Mouse (Mus musculus): ENCODE measurements around the gene Abcb8. TPM values are rescaled to one million over a fixed set of nuclear protein-coding genes. Genes with fewer than 3 reads are reported as not detected.
A peak's percentile ranks its signal among the peaks of the same experiment; 100 is the strongest.

The Abcb8 gene
- total and polyA plus RNA-seq, 2 experiments from 2014 or later: 44.6 to 64.1 TPM

- Histone ChIP-seq H3K36me3 (ENCODE audit: insufficient read depth) (peaks cover 22% of the 10 kb centered on the region), H3K4me3 (ENCODE audit: low read depth, low read length) (no peak overlapping the region), H3K4me1 (ENCODE audit: insufficient read depth) (peaks cover 7% of the 10 kb centered on the region; the same call in 1 of the 2 replicates), H3K9me3 (ENCODE audit: low read length) (no peaks in the 10 kb centered on the region), H3K9ac (no peak overlapping the region), H3K27me3 (ENCODE audit: insufficient read depth, low read length) (peaks cover 5% of the 10 kb centered on the region; the same call in 1 of the 2 replicates), H3K27ac (ENCODE audit: low read depth, low read length) (no peak overlapping the region), H3K4me2 (ENCODE audit: low read depth) (no peak overlapping the region)
- no peak for TF ChIP-seq CTCF (IDR thresholded peaks at IDR 0.05; ENCODE audit: low read depth)
- ATAC-seq: no peak
- DNase-seq: no peak
- 16% methylated on average over 9 of the region's 9 CpGs for WGBS
Measured at GRCm38 (mm10) chr5:24428596-24428995, 35.1 kb downstream of the Abcb8 start.

- 88% methylated on average over 8 of the region's 8 CpGs for WGBS
- Histone ChIP-seq H3K4me3 (ENCODE audit: low read depth, low read length) (no peak overlapping the region), H3K27ac (ENCODE audit: low read depth, low read length) (no peak overlapping the region), H3K36me3 (ENCODE audit: insufficient read depth) (peaks cover 35% of the 10 kb centered on the region), H3K4me2 (ENCODE audit: low read depth) (no peak overlapping the region), H3K27me3 (ENCODE audit: insufficient read depth, low read length) (no peaks in the 10 kb centered on the region), H3K4me1 (ENCODE audit: insufficient read depth) (no peaks in the 10 kb centered on the region), H3K9me3 (ENCODE audit: low read length) (no peaks in the 10 kb centered on the region), H3K9ac (no peak overlapping the region)
- ATAC-seq (no peak), DNase-seq (no peak)
- no peak for TF ChIP-seq CTCF (IDR thresholded peaks at IDR 0.05; ENCODE audit: low read depth)
Measured at GRCm38 (mm10) chr5:24433993-24434392, 40.5 kb downstream of the Abcb8 start.

- no peak overlapping the region for H3K4me3 ChIP-seq (ENCODE audit: low read depth, low read length)
- no peak for TF ChIP-seq CTCF (IDR thresholded peaks at IDR 0.05; ENCODE audit: low read depth)
- no peak overlapping the region for H3K27ac ChIP-seq (ENCODE audit: low read depth, low read length)
- ATAC-seq (no peak), DNase-seq (no peak)
- H3K9ac ChIP-seq: no peak overlapping the region
- H3K4me1 ChIP-seq (ENCODE audit: insufficient read depth): no peaks in the 10 kb centered on the region; the same call in 1 of the 2 replicates
- no peaks in the 10 kb centered on the region for H3K27me3 ChIP-seq (ENCODE audit: insufficient read depth, low read length)
- H3K4me2 ChIP-seq (ENCODE audit: low read depth): no peak overlapping the region
- 93% methylated on average over 8 of the region's 8 CpGs for WGBS
- H3K36me3 ChIP-seq (ENCODE audit: insufficient read depth): peaks cover 36% of the 10 kb centered on the region
- no peaks in the 10 kb centered on the region for H3K9me3 ChIP-seq (ENCODE audit: low read length)
Measured at GRCm38 (mm10) chr5:24441187-24441586, 47.7 kb downstream of the Abcb8 start.

GRCm38 (mm10) chr5:24442029-24442428 is 48.6 kb downstream of the Abcb8 start:
- H3K27ac ChIP-seq (ENCODE audit: low read depth, low read length): no peak overlapping the region
- no peaks in the 10 kb centered on the region for H3K9me3 ChIP-seq (ENCODE audit: low read length)
- peaks cover 4% of the 10 kb centered on the region for H3K4me1 ChIP-seq (ENCODE audit: insufficient read depth)
- WGBS: 89% methylated on average over 9 of the region's 9 CpGs
- H3K27me3 ChIP-seq (ENCODE audit: insufficient read depth, low read length): no peaks in the 10 kb centered on the region
- no peak overlapping the region for H3K9ac ChIP-seq
- DNase-seq: no peak
- no peak for ATAC-seq
- H3K4me3 ChIP-seq (ENCODE audit: low read depth, low read length): no peak overlapping the region
- TF ChIP-seq CTCF (IDR thresholded peaks at IDR 0.05; ENCODE audit: low read depth): no peak
- no peak overlapping the region for H3K4me2 ChIP-seq (ENCODE audit: low read depth)
- peaks cover 36% of the 10 kb centered on the region for H3K36me3 ChIP-seq (ENCODE audit: insufficient read depth)

- no peak overlapping the region for H3K4me2 ChIP-seq (ENCODE audit: low read depth)
- WGBS: 91% methylated on average over 7 of the region's 7 CpGs
- ATAC-seq: no peak
Measured at GRCm38 (mm10) chr5:24443204-24443603, 49.7 kb downstream of the Abcb8 start.

GRCm38 (mm10) chr5:24443927-24444326 is 50.5 kb downstream of the Abcb8 start:
- DNase-seq (no peak), ATAC-seq (no peak)
- H3K4me3 ChIP-seq (ENCODE audit: low read depth, low read length): peak overlapping the region; percentile 87; the same call in 1 of the 2 replicates
- peak overlapping the region; percentile 97 for H3K4me2 ChIP-seq (ENCODE audit: low read depth)
- 83% methylated on average over 12 of the region's 12 CpGs for WGBS
- H3K9ac ChIP-seq: peak overlapping the region; percentile 98; the same call in 1 of the 2 replicates
- H3K27me3 ChIP-seq (ENCODE audit: insufficient read depth, low read length): no peaks in the 10 kb centered on the region
- H3K9me3 ChIP-seq (ENCODE audit: low read length): no peaks in the 10 kb centered on the region
- no peak for TF ChIP-seq CTCF (IDR thresholded peaks at IDR 0.05; ENCODE audit: low read depth)
- H3K36me3 ChIP-seq (ENCODE audit: insufficient read depth): peaks cover 33% of the 10 kb centered on the region
- H3K27ac ChIP-seq (ENCODE audit: low read depth, low read length): no peak overlapping the region
- H3K4me1 ChIP-seq (ENCODE audit: insufficient read depth): peaks cover 16% of the 10 kb centered on the region

More at GRCm38 (mm10) chr5:24443204-24443603, 49.7 kb downstream of the Abcb8 start:
- H3K9ac ChIP-seq: no peak overlapping the region
- H3K36me3 ChIP-seq (ENCODE audit: insufficient read depth): peaks cover 36% of the 10 kb centered on the region
- H3K27me3 ChIP-seq (ENCODE audit: insufficient read depth, low read length): no peaks in the 10 kb centered on the region
- H3K9me3 ChIP-seq (ENCODE audit: low read length): no peaks in the 10 kb centered on the region
- H3K4me3 ChIP-seq (ENCODE audit: low read depth, low read length): no peak overlapping the region
- no peak for TF ChIP-seq CTCF (IDR thresholded peaks at IDR 0.05; ENCODE audit: low read depth)
- H3K27ac ChIP-seq (ENCODE audit: low read depth, low read length): no peak overlapping the region
- peaks cover 16% of the 10 kb centered on the region for H3K4me1 ChIP-seq (ENCODE audit: insufficient read depth)
- DNase-seq: no peak

- no peak for TF ChIP-seq CTCF (IDR thresholded peaks at IDR 0.05; ENCODE audit: low read depth)
- Histone ChIP-seq H3K9me3 (ENCODE audit: low read length) (no peaks in the 10 kb centered on the region), H3K4me1 (ENCODE audit: insufficient read depth) (peaks cover 16% of the 10 kb centered on the region), H3K9ac (peak within 1 kb of the TSS; percentile 98), H3K27me3 (ENCODE audit: insufficient read depth, low read length) (no peaks in the 10 kb centered on the region), H3K36me3 (ENCODE audit: insufficient read depth) (peaks cover 25% of the 10 kb centered on the region), H3K27ac (ENCODE audit: low read depth, low read length) (peak within 1 kb of the TSS; percentile 94), H3K4me3 (ENCODE audit: low read depth, low read length) (peak within 1 kb of the TSS; percentile 87), H3K4me2 (ENCODE audit: low read depth) (peak within 1 kb of the TSS; percentile 97)
- DNase-seq (peak; percentile 95), ATAC-seq (peak; percentile 91)
- WGBS: 2% methylated on average over 60 of the region's 60 CpGs
Measured at GRCm38 (mm10) chr5:24444746-24445427, 51.4 kb downstream of the Abcb8 start, which contains the start of gene Fastk. Fastk (minus strand) TSS chr5:24445287.
